Mouse (Mus musculus) cerebellum, adult 2 months (tissue): ENCODE measurements around the gene Slc15a3.

Experiments used
- CTCF ChIP-seq: fragments of 200-500 bp; IDR thresholded peaks from 2 replicates; pipeline ENCODE4 v1.5.1; 2011; ENCODE audit warnings: low read depth, mild to moderate bottlenecking, control low read depth, low read length, moderate library complexity, borderline replicate concordance; ENCODE audit not compliant: insufficient read depth
- POLR2A ChIP-seq: fragments of 200-500 bp; IDR thresholded peaks from 2 replicates; pipeline ENCODE4 v1.6.1; 2011; ENCODE audit warnings: low read length, control low read depth, borderline replicate concordance; ENCODE audit not compliant: insufficient read depth

DNA sequence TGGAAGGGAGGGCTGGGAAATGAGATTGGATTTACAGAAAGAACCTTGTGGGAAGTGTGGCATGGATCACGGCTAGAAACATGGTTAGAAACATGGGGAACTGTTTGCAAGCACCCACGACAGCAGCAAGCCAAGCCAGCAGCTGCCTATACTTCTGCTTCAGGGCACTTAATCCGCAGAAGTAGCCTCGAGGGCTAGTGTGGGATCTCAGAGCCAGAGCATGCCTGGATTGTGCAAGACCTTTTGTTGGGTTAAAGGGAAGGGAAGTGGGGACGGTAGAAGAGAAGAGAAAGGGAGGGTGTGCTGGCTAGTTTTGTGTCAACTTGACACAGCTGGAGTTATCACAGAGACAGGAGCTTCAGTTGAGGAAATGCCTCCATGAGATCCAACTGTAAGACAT, 35.8 kb upstream of the Slc15a3 start:
- TF ChIP-seq CTCF (no peak), POLR2A (no peak)
